Mouse (Mus musculus): ENCODE results near the gene Scn4a.
"Not testable (repeated sequence)": the region's sequence is repeated elsewhere in the genome, so short reads cannot be mapped to it uniquely, and the experiment has no call there.

Gene Scn4a

GRCm38 (mm10) chr11:106353188-106353587, at the start of gene Scn4a:
TSS of gene Scn4a (minus strand) at chr11:106353288.
- DNase-seq (ENCODE audit: low spot score in 2 of 2): no peak

GRCm38 (mm10) chr11:106398481-106398880, 45.4 kb upstream of the Scn4a start:
- peak in 1 of 2 experiments; percentile 56 for DNase-seq (ENCODE audit: low spot score in 2 of 2)

- no peak for DNase-seq (ENCODE audit: low spot score in 2 of 2)
Observed at GRCm38 (mm10) chr11:106397656-106398055, 44.6 kb upstream of the Scn4a start.

- DNase-seq (ENCODE audit: low spot score in 2 of 2): not testable (repeated sequence)
Observed at GRCm38 (mm10) chr11:106394055-106394454, 41.0 kb upstream of the Scn4a start.

GRCm38 (mm10) chr11:106393331-106393616, 40.2 kb upstream of the Scn4a start:
- no peak for DNase-seq (ENCODE audit: low spot score in 2 of 2)

GRCm38 (mm10) chr11:106392597-106393330, 39.7 kb upstream of the Scn4a start:
- no peak for DNase-seq (ENCODE audit: low spot score in 2 of 2)

- peak; percentile 72 to 85 for DNase-seq (ENCODE audit: low spot score in 2 of 2)
Observed at GRCm38 (mm10) chr11:106391546-106392188, 38.6 kb upstream of the Scn4a start.

GRCm38 (mm10) chr11:106390757-106391156, 37.7 kb upstream of the Scn4a start:
- no peak for DNase-seq (ENCODE audit: low spot score in 2 of 2)

GRCm38 (mm10) chr11:106389611-106390010, 36.5 kb upstream of the Scn4a start:
- DNase-seq (ENCODE audit: low spot score in 2 of 2): no peak

GRCm38 (mm10) chr11:106387791-106388216, 34.7 kb upstream of the Scn4a start, which contains the start of gene Icam2:
TSS of gene Icam2 (minus strand) at chr11:106388075.
- DNase-seq (ENCODE audit: low spot score in 2 of 2): peak; percentile 43 to 76

GRCm38 (mm10) chr11:106387020-106387419, 33.9 kb upstream of the Scn4a start:
- DNase-seq (ENCODE audit: low spot score in 2 of 2): no peak

- no peak for DNase-seq (ENCODE audit: low spot score in 2 of 2)
Observed at GRCm38 (mm10) chr11:106386409-106386808, 33.3 kb upstream of the Scn4a start.

GRCm38 (mm10) chr11:106383051-106383790, 30.1 kb upstream of the Scn4a start:
- DNase-seq (ENCODE audit: low spot score in 2 of 2): no peak

GRCm38 (mm10) chr11:106382424-106382823, 29.3 kb upstream of the Scn4a start:
- no peak for DNase-seq (ENCODE audit: low spot score in 2 of 2)

- no peak for DNase-seq (ENCODE audit: low spot score in 2 of 2)
Observed at GRCm38 (mm10) chr11:106381883-106382282, 28.8 kb upstream of the Scn4a start.

- DNase-seq (ENCODE audit: low spot score in 2 of 2): no peak
Observed at GRCm38 (mm10) chr11:106381011-106381410, 27.9 kb upstream of the Scn4a start.

- DNase-seq (ENCODE audit: low spot score in 2 of 2): no peak
Observed at GRCm38 (mm10) chr11:106374979-106375378, 21.9 kb upstream of the Scn4a start.

- no peak for DNase-seq (ENCODE audit: low spot score in 2 of 2)
Observed at GRCm38 (mm10) chr11:106374559-106374958, 21.5 kb upstream of the Scn4a start.

GRCm38 (mm10) chr11:106373998-106374397, 20.9 kb upstream of the Scn4a start:
- DNase-seq (ENCODE audit: low spot score in 2 of 2): no peak

GRCm38 (mm10) chr11:106366316-106366715, 13.2 kb upstream of the Scn4a start:
- DNase-seq (ENCODE audit: low spot score in 2 of 2): peak; percentile 76 to 91

- no peak for DNase-seq (ENCODE audit: low spot score in 2 of 2)
Observed at GRCm38 (mm10) chr11:106365366-106365765, 12.3 kb upstream of the Scn4a start, which contains the start of gene Prr29. TSS of gene Prr29 (plus strand) at chr11:106365472.

- DNase-seq (ENCODE audit: low spot score in 2 of 2): no peak
Observed at GRCm38 (mm10) chr11:106364712-106365111, 11.6 kb upstream of the Scn4a start.

GRCm38 (mm10) chr11:106359350-106359749, 6.3 kb upstream of the Scn4a start:
- no peak for DNase-seq (ENCODE audit: low spot score in 2 of 2)
